Mouse (Mus musculus) MEL (cell line): ENCODE results near the gene Pip4k2a. TPM values are rescaled to one million over a fixed set of nuclear protein-coding genes. Genes with fewer than 3 reads are reported as not detected.
A peak's percentile ranks its signal among the peaks of the same experiment; 100 is the strongest.

Experiments
- DNase-seq: peaks from one replicate; pipeline ENCODE4 v3.0.0; 2011; ENCODE audit warnings: low read depth, low spot score
- H3K27ac ChIP-seq: 2 replicates; pipeline ENCODE4 v1.5.1; 2012; ENCODE audit warnings: low read depth, mild to moderate bottlenecking, control low read depth, low read length, moderate library complexity; ENCODE audit not compliant: control insufficient read depth
- H3K27me3 ChIP-seq, 2 experiments: fragments of 150-350 bp in 1 of 2; sonication (generic) in 1 of 2; 2 replicates each; pipeline ENCODE4 v1.6.1; 2012; ENCODE audit warnings: low read length in 2 of 2, mild to moderate bottlenecking in 2 of 2, improper control_type of control experiment in 1 of 2, moderate library complexity in 1 of 2; ENCODE audit not compliant: insufficient read depth in 2 of 2, control insufficient read depth in 1 of 2
- H3K36me3 ChIP-seq, 2 experiments: 2 replicates each; pipeline ENCODE4 v1.6.1; 2012 to 2014; ENCODE audit warnings: low read length in 2 of 2, improper control_type of control experiment in 1 of 2, inconsistent platforms in 1 of 2, mild to moderate bottlenecking in 1 of 2; ENCODE audit not compliant: insufficient read depth in 2 of 2, control insufficient read depth in 1 of 2
- H3K4me1 ChIP-seq, 2 experiments: fragments of 150-350 bp in 1 of 2; sonication (generic) in 1 of 2; 2 replicates each; pipeline ENCODE4 v1.6.1; 2012; ENCODE audit warnings: low read length in 2 of 2, improper control_type of control experiment in 1 of 2, mild to moderate bottlenecking in 1 of 2; ENCODE audit not compliant: insufficient read depth in 2 of 2, control insufficient read depth in 1 of 2
- H3K4me3 ChIP-seq, 2 experiments: fragments of 150-350 bp in 1 of 2; sonication (generic) in 1 of 2; 2 replicates each; pipeline ENCODE4 v1.5.1; 2012; ENCODE audit warnings: low read depth in 2 of 2, low read length in 2 of 2, mild to moderate bottlenecking in 2 of 2, moderate library complexity in 2 of 2, control low read depth in 1 of 2, improper control_type of control experiment in 1 of 2; ENCODE audit not compliant: control insufficient read depth in 1 of 2, insufficient read depth in 1 of 2
- H3K79me2 ChIP-seq: 2 replicates; pipeline ENCODE4 v1.6.1; 2012; ENCODE audit warnings: mild to moderate bottlenecking, low read length, moderate library complexity; ENCODE audit not compliant: control insufficient read depth, poor library complexity, insufficient read depth
- H3K9ac ChIP-seq: 2 replicates; pipeline ENCODE4 v1.6.1; 2012; ENCODE audit warnings: low read depth, mild to moderate bottlenecking, control low read depth, low read length, moderate library complexity; ENCODE audit not compliant: control insufficient read depth, poor library complexity, severe bottlenecking
- H3K9me3 ChIP-seq: fragments of 150-350 bp; sonication (generic); replicated peaks from 2 replicates; pipeline ENCODE4 v1.6.1; 2012; ENCODE audit warnings: mild to moderate bottlenecking, low read length, improper control_type of control experiment, moderate library complexity; ENCODE audit not compliant: insufficient read depth
- BHLHE40 ChIP-seq: IDR thresholded peaks from 2 replicates; pipeline ENCODE4 v1.6.1; 2012; ENCODE audit warnings: low read depth, mild to moderate bottlenecking, inconsistent platforms, low read length, improper control_type of control experiment, borderline replicate concordance
- CHD1 ChIP-seq: IDR thresholded peaks from 2 replicates; pipeline ENCODE4 v1.6.1; 2012; ENCODE audit warnings: low read depth, mild to moderate bottlenecking, inconsistent platforms, low read length, improper control_type of control experiment
- CTCF ChIP-seq, 3 experiments: IDR thresholded peaks in 2 of 3; conservative IDR thresholded peaks in 1 of 3; 2 replicates each; pipeline ENCODE4 v1.5.1; 2011 to 2012; ENCODE audit warnings: low read length in 3 of 3, low read depth in 2 of 3, mild to moderate bottlenecking in 2 of 3, improper control_type of control experiment in 1 of 3, inconsistent platforms in 1 of 3, mixed read lengths in 1 of 3, moderate library complexity in 1 of 3; ENCODE audit not compliant: control insufficient read depth in 1 of 3, insufficient read depth in 1 of 3, poor library complexity in 1 of 3, severe bottlenecking in 1 of 3
- E2F4 ChIP-seq: IDR thresholded peaks from 2 replicates; pipeline ENCODE4 v1.6.1; 2011; ENCODE audit warnings: low read depth, low read length, improper control_type of control experiment, borderline replicate concordance
- ELF1 ChIP-seq: IDR thresholded peaks from 2 replicates; pipeline ENCODE4 v1.6.1; 2014; ENCODE audit warnings: low read depth, mild to moderate bottlenecking, inconsistent platforms, low read length, improper control_type of control experiment, moderate library complexity
- GABPA ChIP-seq: IDR thresholded peaks from 2 replicates; pipeline ENCODE4 v1.6.1; 2012; ENCODE audit warnings: low read depth, mild to moderate bottlenecking, inconsistent platforms, low read length, improper control_type of control experiment, moderate library complexity
- MAX ChIP-seq: IDR thresholded peaks from 2 replicates; pipeline ENCODE4 v1.6.1; 2011; ENCODE audit warnings: low read length, improper control_type of control experiment
- MAZ ChIP-seq: IDR thresholded peaks from 2 replicates; pipeline ENCODE4 v1.6.1; 2012; ENCODE audit warnings: low read depth, mild to moderate bottlenecking, inconsistent platforms, low read length, improper control_type of control experiment
- MEF2A ChIP-seq: IDR thresholded peaks from 2 replicates; pipeline ENCODE4 v1.6.1; 2014; ENCODE audit warnings: low read depth, mild to moderate bottlenecking, inconsistent platforms, low read length, improper control_type of control experiment; ENCODE audit not compliant: poor library complexity, insufficient replicate concordance, severe bottlenecking; ENCODE audit errors: extremely low read depth
- MXI1 ChIP-seq: IDR thresholded peaks from 2 replicates; pipeline ENCODE4 v1.6.1; 2011; ENCODE audit warnings: mild to moderate bottlenecking, low read depth, low read length, improper control_type of control experiment
- POLR2AphosphoS2 ChIP-seq: IDR thresholded peaks from 2 replicates; pipeline ENCODE4 v1.6.1; 2011; ENCODE audit warnings: low read length, improper control_type of control experiment
- POLR2AphosphoS5 ChIP-seq: IDR thresholded peaks from 2 replicates; pipeline ENCODE4 v1.6.1; 2012; ENCODE audit warnings: low read depth, borderline replicate concordance, mild to moderate bottlenecking, inconsistent platforms, low read length, moderate library complexity, mixed read lengths
- RAD21 ChIP-seq: IDR thresholded peaks from 2 replicates; pipeline ENCODE4 v1.6.1; 2011; ENCODE audit warnings: mild to moderate bottlenecking, low read depth, low read length, improper control_type of control experiment
- SIN3A ChIP-seq: IDR thresholded peaks from 2 replicates; pipeline ENCODE4 v1.6.1; 2012; ENCODE audit warnings: low read length, improper control_type of control experiment, inconsistent platforms
- SMC3 ChIP-seq: IDR thresholded peaks from 2 replicates; pipeline ENCODE4 v1.6.1; 2011; ENCODE audit warnings: low read depth, low read length, improper control_type of control experiment
- USF1 ChIP-seq: IDR thresholded peaks from 2 replicates; pipeline ENCODE4 v1.6.1; 2014; ENCODE audit warnings: low read depth, mild to moderate bottlenecking, inconsistent platforms, low read length, improper control_type of control experiment, moderate library complexity
- USF2 ChIP-seq, 2 experiments: IDR thresholded peaks; 2 replicates each; pipeline ENCODE4 v1.6.1; 2011 to 2012; ENCODE audit warnings: improper control_type of control experiment in 2 of 2, low read length in 2 of 2, borderline replicate concordance in 1 of 2, inconsistent platforms in 1 of 2, low read depth in 1 of 2, mild to moderate bottlenecking in 1 of 2; ENCODE audit not compliant: insufficient read depth in 1 of 2
- ZC3H11A ChIP-seq: IDR thresholded peaks from 2 replicates; pipeline ENCODE4 v1.6.1; 2012; ENCODE audit warnings: low read depth, mild to moderate bottlenecking, inconsistent platforms, low read length, improper control_type of control experiment
- ZNF384 ChIP-seq: IDR thresholded peaks from 2 replicates; pipeline ENCODE4 v1.6.1; 2012; ENCODE audit warnings: low read depth, mild to moderate bottlenecking, inconsistent platforms, low read length, improper control_type of control experiment
- polyA plus RNA-seq, 2 experiments: library from polyadenylated mRNA; stranded (reverse) in 1 of 2; unstranded in 1 of 2; fragments of >175 nt in 1 of 2; fragments of >200 nt in 1 of 2; gene quantifications; 2 replicates each; pipeline versions ENCODE4 v1.2.1 to v1.2.4; 2012; ENCODE audit warnings: low replicate concordance in 2 of 2, low read depth in 1 of 2; ENCODE audit not compliant: insufficient read length in 2 of 2, insufficient read depth in 1 of 2, missing spikeins in 1 of 2
- total RNA-seq: library from RNA; depleted of rRNA; stranded (reverse); fragments of 300-350 nt; gene quantifications from 2 replicates; pipeline ENCODE4 v1.2.3, GENCODE M21; 2012

Gene Pip4k2a
- total and polyA plus RNA-seq, 3 experiments, result 7.9 to 48.5 TPM; not detected in 1

DNA sequence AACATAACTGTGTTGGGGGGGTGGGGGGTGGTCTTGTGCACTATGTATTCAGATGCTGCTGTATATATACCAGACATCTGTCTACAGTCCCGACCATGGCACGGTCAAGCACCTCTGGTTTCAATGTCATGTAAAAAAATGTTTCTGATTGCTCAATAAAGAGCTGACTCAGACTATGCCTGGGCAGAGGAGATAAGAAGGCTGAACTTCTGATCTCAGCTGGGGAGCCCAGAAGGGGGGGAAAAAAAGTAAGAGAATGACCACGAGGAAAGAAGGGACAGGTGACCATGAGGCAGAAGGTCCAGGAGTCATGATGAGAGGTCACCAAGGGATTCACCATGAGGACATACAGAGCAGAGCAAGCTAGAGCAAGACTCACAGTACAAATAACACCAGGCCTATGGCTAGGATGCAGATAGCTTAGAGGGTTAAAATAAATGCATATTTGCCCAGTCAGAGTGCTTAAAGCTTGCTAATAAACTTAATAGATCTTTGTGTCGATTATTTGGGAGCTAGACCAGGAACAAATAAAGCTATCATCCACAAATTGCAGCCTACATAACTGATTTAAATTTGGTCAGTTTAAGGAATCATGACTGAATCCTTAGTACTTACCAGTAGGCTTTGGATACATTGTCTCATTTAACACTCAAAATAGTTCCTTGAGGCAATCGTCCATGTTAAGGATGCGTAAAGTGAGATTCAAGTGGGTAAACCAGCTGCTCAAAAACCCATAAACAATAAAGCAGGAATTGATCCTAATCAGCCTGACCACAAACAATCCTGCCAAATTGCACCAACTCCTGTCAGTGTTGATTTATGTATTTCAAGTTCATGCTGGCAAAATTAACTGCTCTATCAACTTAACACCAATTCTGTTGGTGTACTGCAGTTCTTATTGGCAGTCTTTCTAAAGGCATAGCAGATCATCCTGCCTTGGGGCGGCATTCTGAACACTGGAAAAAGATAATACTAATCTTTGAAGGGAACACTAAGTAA lies 5.1 kb downstream of the Pip4k2a start (continued):
- no peak for TF ChIP-seq RAD21
- TF ChIP-seq ELF1, result no peak
- no peak for TF ChIP-seq E2F4
- no peak; the same call in 1 of the 2 replicates for TF ChIP-seq MAX
- TF ChIP-seq ZC3H11A, result no peak
- peak; percentile 34 for TF ChIP-seq SIN3A
- TF ChIP-seq POLR2AphosphoS2, result no peak
- TF ChIP-seq BHLHE40, result peak; percentile 47; the same call in 1 of the 2 replicates
- TF ChIP-seq GABPA, result no peak
- TF ChIP-seq USF1, result no peak

- DNase-seq, result peak; percentile 83
- H3K36me3 ChIP-seq, result peaks cover 4 to 32% of the 10 kb centered on the region in 2 experiments; a peak in 3 of 4 replicates
- H3K9ac ChIP-seq, result no peak overlapping the region
- no peak overlapping the region for H3K27ac ChIP-seq
- H3K4me1 ChIP-seq, result peaks cover 15 to 21% of the 10 kb centered on the region in 2 experiments
- H3K79me2 ChIP-seq, result peaks cover 35% of the 10 kb centered on the region
- H3K4me3 ChIP-seq, result no peak overlapping the region
- H3K27me3 ChIP-seq, result no peaks in the 10 kb centered on the region
- H3K9me3 ChIP-seq, result no peaks in the 10 kb centered on the region
- TF ChIP-seq CHD1, result no peak
- TF ChIP-seq ZNF384, result no peak
- no peak for TF ChIP-seq USF2 (IDR thresholded peaks at IDR 0.05; ENCODE audit: borderline replicate concordance in 1 of 2, insufficient read depth in 1 of 2, low read depth in 1 of 2, low read length in 2 of 2)
- no peak for TF ChIP-seq E2F4
- TF ChIP-seq ZC3H11A, result no peak
- no peak for TF ChIP-seq ELF1
- TF ChIP-seq POLR2AphosphoS5, result no peak
- no peak for TF ChIP-seq MAZ
- TF ChIP-seq MXI1, result no peak
Measured at GRCm38 (mm10) chr2:18988885-18989284, 9.0 kb downstream of the Pip4k2a start.

- peaks cover 27% of the 10 kb centered on the region for H3K79me2 ChIP-seq
- no peak overlapping the region for H3K27ac ChIP-seq
- TF ChIP-seq BHLHE40 (no peak), CTCF (IDR thresholded peaks at IDR 0.05 in 2 of 3, conservative IDR thresholded peaks at IDR 0.05 in 1 of 3; ENCODE audit: control insufficient read depth in 1 of 3, insufficient read depth in 1 of 3, low read depth in 2 of 3, low read length in 3 of 3, poor library complexity in 1 of 3, severe bottlenecking in 1 of 3) (no peak), ZNF384 (no peak), ZC3H11A (no peak), E2F4 (no peak), MXI1 (no peak), SMC3 (no peak), MEF2A (no peak)
- DNase-seq, result no peak
- no peak overlapping the region for H3K4me3 ChIP-seq
- H3K4me1 ChIP-seq, result peaks cover 3 to 5% of the 10 kb centered on the region in 2 experiments; a peak in 3 of 4 replicates
- H3K36me3 ChIP-seq, result peaks cover 4 to 11% of the 10 kb centered on the region in 2 experiments; a peak in 3 of 4 replicates
- H3K9ac ChIP-seq, result no peak overlapping the region
- H3K27me3 ChIP-seq, result no peaks in the 10 kb centered on the region
- no peaks in the 10 kb centered on the region for H3K9me3 ChIP-seq
Measured at GRCm38 (mm10) chr2:18985506-18985905, 12.4 kb downstream of the Pip4k2a start.
